Mouse (Mus musculus) spleen, adult 12 weeks (tissue): Measurements from ENCODE around the gene Gpr27.

Experiments
- DNase-seq: peaks from one replicate; pipeline ENCODE4 v3.0.0; 2022; ENCODE audit warnings: low spot score

Gpr27 gene

GRCm38 (mm10) chr6:99692206-99692915, at the start of gene Gpr27:
TSS of gene Gpr27 (plus strand) at chr6:99692679.
- DNase-seq, result no peak

DNA sequence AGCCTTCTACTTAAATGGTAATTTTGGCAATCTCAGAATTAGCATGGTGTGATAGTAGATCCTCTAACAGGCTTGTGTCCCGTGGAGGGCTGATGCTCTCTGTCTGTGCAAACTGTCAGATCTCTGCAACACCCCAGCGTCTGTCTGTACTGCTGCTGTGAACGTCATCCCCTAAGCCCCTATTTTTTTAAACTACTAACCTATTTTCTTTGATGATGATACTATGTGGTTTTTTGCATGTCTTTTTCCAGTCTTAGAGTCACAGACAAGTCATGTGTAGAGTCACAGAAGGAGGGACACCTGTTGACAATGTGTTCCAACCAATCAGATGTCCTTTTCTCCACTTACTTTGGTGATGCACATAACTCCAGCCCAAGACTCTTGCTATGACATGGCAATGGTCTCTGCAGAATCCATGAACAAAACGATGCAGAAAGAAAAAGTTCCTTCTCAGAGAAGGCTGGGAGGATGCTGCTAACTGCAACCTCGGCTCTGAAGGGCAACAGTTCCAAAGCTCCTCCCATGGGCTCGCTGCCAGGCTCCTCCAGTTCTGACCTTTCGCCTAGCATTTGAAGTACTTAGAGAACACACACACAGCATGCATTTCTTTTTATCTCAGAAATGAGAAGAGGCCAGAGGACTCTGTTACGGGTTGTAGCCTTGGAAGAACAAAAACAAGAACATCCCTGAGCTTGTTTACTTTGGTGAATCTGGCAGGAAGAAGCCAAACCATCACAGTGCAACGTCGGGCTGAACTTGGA, 48.9 kb upstream of the Gpr27 start:
- DNase-seq, result no peak

- DNase-seq, result no peak
Observed at GRCm38 (mm10) chr6:99644386-99644785, 48.1 kb upstream of the Gpr27 start.

DNA sequence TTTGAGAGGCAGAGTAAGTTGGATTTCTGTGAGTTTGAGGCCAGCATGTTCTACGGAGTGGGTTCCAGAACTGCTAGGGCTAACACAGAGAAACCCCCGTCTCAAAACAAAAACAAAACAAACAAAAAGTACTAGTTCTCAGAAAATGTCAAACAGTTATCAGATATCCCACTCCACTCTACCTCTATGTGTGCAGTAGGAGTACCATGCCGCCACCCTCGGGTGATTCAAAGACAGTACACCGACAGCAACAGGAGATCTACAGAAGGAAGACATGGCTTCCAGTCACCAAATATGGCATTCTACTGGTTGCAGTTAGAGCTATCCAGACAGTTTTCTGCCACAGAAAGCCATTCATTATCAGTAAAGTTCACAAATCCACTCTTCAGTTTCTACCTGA, 47.6 kb upstream of the Gpr27 start:
- no peak for DNase-seq

DNA sequence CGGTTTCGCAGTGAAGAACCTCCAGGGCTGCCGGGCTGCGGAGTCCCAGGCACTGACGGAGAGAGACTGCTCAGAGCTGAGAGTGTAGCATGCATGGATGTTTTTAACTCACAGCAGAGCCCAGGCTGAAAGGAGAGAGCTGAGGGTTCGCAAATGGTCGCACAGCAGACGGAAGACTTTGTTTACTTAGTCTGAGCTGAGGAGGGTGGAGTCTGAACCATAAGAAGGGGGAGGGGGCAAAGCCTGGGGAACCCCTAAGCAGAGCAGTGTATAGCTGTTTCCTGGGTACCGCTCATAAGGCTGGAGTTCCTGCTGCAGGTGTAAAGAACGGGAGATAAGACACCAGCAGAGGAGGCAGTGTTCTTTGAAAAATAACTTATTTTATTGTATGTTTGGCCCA, 46.1 kb upstream of the Gpr27 start:
- no peak for DNase-seq

- no peak for DNase-seq
Observed at GRCm38 (mm10) chr6:99649307-99649706, 43.2 kb upstream of the Gpr27 start.

DNA sequence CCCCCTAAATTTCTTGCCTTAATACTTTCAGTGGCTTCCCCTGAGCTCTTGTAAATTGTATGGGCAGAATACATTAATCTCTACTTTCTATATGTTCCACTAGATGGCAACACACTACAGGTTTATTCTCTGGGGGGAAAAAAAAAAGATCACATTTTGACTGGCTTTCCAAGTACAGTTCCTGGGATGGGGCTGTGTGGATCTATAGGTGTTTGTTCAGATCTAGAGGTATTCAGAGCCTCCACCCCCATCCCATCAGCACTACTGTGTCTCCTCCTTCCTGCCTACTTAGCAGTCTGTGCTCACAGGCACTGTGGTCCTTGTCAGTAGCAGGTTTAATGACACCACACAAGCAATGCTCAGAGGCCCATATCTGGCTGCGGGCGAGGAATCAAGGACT, 40.1 kb upstream of the Gpr27 start:
- no peak for DNase-seq

DNA sequence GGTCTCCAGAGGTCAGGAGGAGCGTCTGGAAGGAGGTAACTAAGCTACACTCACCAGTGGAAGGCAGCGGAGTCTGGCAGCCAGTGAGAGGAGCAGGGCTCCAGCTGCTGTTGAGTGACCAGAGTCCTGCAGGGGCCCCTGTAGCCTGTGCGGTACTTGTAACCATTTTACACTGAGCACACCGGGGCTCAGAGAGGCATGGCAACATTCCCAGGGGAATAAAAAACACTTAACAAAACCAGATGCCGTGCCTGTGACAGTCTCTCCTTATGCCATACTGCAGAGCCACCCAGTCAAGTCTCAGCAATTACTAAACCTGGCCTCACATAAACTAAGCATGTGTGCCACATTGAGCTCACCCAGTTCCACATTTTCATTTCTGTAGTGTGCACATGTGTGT, 38.1 kb upstream of the Gpr27 start:
- DNase-seq, result no peak

DNA sequence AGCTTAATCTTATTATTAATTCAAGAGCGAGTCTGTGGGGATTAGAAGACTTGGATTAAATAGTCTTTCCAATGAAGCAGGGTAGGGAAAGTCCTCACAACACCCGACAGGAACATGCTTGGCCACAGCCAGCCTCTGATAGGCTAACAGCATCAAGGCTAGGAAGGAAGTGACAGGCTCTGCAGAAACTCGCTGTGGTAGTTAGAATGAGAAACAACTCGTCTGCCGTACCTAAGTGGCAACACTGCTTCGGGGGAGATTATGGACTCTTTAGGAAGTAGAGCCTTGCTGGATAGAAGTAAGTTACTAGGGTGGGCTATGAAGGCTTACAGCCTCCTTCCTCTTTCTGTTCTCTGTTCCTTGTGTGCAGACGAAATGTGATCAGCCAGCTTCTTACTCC, 37.0 kb upstream of the Gpr27 start:
- no peak for DNase-seq

DNA sequence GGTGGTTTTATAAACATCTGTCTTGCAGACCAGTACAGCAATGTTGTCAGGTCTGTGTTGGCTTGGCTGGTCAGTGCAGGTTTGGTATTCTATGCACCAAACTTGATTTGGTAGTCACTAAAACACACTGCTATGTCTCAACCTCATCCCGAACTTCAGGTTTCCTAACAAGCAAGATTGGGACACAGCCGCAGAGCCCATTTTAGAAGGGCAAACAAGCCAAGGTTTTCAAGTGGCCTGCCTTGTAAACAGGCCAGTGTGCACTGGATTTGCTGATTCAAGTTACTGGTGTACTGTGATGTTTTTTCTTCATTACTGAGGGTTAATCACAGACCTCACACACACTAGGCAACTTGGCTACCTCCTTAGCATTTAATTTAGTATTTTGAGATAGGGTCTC, 36.4 kb upstream of the Gpr27 start:
- DNase-seq, result no peak

- DNase-seq, result no peak
Observed at GRCm38 (mm10) chr6:99658586-99658985, 33.9 kb upstream of the Gpr27 start.

GRCm38 (mm10) chr6:99660443-99660842, 32.0 kb upstream of the Gpr27 start:
- no peak for DNase-seq

DNA sequence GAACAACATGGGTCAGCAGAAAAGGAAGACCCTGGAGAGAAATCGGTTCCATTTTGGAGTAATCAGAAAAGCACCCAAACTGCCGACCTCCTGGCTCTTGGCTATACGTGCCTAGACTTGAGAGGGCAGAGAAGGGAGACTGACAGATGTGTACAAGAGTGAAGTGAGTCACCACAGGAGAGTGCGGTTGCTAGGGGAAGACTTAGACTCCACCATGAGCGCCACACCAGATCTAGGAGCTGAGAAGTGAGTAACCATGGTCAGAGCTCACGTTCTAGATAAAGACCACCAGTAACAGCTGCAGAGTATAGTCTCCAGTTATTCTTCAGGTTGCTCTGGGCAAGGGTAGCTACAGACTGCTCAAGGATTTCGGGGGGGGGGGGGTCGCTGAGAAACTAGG, 29.2 kb upstream of the Gpr27 start:
- DNase-seq, result no peak

GRCm38 (mm10) chr6:99665457-99666317, 26.8 kb upstream of the Gpr27 start:
- no peak for DNase-seq

DNA sequence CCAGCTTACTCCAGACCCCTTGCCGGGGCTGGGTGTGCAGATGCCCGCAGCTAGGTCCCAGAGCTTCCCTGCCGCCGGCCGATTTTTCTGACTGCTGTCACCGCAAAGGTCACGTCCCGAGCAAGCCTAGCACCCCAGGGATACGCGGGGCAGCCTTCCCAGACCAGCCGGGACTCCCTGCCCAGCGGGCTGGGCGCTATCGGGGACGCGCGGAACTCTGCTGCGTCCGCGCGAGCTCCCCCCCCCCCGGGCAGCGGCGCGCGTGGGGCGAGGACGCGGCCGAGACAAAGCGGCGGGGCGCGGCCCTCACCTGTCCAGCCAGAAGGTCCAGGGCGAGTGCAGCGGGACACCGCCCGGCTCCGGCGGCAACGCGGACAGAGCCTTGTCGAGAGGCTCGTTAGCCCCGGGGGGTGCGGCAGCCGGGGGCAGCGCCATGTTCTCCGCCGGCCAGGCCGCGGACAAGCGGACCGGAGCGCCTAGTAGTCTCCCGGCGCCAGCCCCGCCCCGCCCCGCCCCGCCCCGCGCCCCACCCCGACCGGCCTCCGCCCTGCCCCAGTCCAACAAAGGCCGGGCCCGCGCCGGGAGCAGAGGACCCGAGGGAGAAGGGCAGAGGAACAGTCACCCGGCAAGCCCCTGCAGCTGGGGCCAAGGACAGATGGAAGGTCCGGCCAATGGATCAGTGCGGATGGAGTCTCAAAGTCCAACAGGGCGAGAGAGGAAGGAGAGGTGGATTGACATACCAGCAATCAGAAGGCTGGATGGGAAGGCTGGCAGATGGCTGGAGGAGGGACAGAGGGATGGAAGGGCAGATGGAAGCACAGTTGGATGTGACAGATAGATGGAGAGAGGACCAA, 25.9 kb upstream of the Gpr27 start, which contains the start of the genes Eif4e3 and Gm20696:
Gene Eif4e3 (minus strand): TSS at position 454 of the 854 bp plus-strand sequence.
Gene Gm20696 (minus strand): TSS at position 480 of the 854 bp plus-strand sequence.
- DNase-seq, result no peak

DNA sequence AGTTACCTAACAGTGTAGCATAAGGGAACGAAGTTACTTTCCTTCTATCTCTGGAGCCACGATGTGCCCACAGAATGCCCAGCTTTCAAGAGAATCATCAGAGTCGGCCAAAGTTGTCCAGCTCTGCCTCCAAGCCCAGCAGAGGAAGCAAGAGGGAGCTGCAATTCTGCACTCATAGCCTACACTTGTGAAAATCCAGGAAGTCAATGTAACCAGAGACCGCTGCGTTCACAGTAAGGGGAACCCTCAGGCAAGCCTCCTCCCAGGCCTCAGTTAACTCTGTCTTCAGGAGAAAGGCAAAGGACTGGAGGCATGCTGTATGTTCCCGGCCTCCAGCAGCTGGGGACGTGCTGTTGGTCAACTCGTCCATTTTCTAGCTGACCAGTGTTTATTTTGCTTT, 25.2 kb upstream of the Gpr27 start:
- no peak for DNase-seq

- no peak for DNase-seq
Observed at GRCm38 (mm10) chr6:99669481-99670325, 22.8 kb upstream of the Gpr27 start.

DNA sequence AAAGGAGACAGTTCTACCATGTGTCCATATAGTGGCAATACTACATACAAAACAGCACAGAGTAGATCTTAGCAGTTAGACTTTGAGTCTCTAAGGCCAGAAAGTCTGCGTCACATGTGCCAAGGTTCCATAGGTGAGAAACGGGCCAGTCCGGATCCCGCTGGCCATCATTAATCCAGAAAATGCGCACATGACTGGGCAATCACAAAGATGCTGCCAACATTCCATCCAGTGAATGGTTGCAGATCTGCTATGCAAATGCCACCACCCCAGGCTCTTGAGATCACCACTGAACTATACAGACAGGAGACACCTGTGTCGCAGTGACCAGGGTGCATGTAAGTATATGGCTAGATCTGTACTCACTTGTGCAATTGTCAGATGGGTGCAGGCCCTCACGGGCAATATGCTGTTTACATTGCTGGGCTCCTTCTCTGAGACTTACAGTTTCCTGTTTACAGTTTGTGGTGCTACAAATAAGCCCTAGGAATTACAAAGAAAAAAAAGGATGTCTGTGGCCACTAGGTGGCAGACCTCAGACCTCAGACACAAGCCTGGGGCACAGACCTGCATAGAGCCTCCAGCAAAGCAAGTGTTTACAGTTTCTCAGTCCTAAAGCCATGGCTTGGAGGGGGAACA, 21.9 kb upstream of the Gpr27 start:
- DNase-seq, result no peak

GRCm38 (mm10) chr6:99671768-99672167, 20.7 kb upstream of the Gpr27 start:
- no peak for DNase-seq

GRCm38 (mm10) chr6:99674482-99674881, 18.0 kb upstream of the Gpr27 start:
- DNase-seq, result no peak
